Mouse (Mus musculus) adrenal gland, postnatal 36 days (tissue): ENCODE data around the gene Pde4c. TPM values are rescaled to one million over a fixed set of nuclear protein-coding genes. Genes with fewer than 3 reads are reported as not detected.

ENCODE experiments used
- DNase-seq, 2 experiments: peaks; one replicate each; pipeline ENCODE4 v3.0.0; 2021; ENCODE audit warnings: mixed read lengths in 1 of 2
- total RNA-seq, 2 experiments: library from RNA; stranded (reverse); gene quantifications; 2 replicates each; pipeline ENCODE4 v1.2.3; 2021

The Pde4c gene
- total RNA-seq, 2 experiments from 2014 or later = 0.33 to 1.2 TPM

GRCm38 (mm10) chr8:70697366-70698250 is 25.9 kb upstream of the Pde4c start:
- DNase-seq = no peak

DNA sequence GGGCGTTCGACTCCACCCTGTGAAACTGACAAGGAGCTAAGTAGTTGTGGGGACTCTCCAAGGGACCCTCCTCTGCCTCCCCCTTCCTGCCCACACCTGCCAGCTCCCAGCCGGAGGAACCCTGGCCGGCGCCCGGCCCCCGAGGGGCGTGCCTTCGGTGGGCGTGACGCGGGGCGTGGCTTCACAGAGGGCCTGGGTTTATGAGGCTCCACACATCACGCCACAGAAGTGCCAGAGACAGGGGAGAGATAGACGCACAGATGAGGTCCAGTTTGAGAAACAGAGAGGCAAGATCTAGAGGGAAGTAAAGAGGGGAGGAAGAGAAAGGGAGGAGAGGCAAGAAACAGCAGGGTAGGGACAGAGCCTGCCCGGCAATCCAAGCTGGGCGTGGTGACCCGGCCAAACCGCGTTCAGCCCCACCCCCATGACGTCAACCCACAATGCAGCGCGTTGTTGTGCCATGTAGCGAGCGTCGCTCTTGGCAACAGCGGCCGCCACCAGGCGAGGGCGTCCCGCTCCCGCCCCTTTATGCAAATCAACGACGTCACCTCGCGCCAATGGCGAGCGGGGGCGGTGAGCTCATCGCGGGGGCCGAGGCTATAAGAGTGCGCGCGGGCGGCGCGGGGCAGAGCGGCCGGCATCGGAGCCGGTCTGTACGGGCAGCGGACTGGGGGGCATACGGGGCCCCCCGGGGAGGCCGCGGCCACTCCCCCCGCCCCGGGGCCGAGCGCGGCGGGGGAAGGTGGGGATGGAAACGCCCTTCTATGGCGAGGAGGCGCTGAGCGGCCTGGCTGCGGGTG is 25.0 kb upstream of the Pde4c start, which contains the start of gene Jund:
Jund (plus strand) TSS at position 640 of the 800 bp plus-strand sequence.
- peak; percentile 99 to 100 for DNase-seq

- peak in 1 of 2 experiments; percentile 66 for DNase-seq
These were observed 24.2 kb upstream of the Pde4c start for GRCm38 (mm10) chr8:70699116-70699833.

- peak; percentile 85 to 89 for DNase-seq
These were observed 23.5 kb upstream of the Pde4c start for GRCm38 (mm10) chr8:70699834-70700554.

DNA sequence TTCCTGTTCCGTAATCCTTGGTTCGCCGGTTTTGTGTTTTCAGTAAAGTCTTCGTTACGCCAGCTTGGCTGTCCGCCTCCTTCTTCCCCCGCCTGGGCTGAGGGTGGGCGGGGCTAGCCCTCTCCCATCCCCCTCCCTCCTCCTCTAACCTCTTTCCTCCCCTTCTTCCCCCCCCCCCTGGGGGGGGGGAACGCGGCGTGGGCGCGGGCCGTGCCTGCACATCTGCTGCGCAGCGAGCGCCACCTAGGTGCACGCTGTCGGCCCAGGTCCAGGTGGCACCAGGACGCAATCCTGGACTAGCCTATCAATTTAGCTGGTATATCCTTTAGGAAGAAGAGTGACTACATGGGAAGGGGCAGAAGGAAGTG is 23.0 kb upstream of the Pde4c start:
- peak; percentile 91 to 96 for DNase-seq

DNA sequence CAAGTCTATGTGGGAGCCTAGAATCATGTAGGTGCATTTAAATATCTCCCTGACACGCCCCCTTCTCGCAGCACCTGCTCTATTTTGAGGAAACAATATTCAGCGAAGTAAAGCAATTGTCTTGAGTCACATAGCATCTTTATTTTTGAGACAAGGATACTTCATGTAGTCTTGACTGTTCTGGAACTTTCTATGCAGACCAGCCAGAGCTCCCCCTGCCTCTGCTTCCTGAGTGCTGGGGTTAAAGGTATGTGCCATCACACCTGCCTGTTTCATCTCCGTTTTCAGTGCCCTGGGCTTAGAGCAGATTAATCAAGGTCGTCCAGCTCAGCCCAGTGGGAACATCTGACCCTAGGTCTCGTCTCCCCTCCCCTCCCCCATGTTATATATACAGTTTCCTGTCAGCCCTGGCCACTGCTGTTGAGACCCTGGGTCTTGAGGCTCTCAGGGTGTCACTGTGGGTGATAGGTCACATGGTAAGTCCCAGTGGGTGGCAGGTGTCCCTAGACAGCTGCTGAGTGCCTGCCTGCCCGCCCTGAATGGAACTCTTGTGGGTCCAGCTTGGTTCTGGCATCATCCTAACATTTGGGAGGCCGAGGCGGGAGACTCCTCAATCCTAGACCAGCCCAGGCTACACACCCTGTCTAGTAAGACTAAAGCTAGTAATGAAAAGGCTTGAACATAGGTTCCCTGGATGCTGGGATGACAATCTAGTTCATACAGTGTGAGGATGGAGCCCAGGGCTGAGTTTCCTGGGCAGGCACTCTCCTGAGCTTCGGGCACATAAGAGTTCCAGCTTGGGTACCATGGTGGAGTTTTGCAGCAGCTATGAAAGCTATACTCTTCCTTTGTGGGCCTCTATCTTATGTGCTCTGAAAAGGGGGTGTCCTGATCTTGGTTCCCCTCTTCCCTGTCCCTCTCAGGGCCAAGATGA is 22.2 kb upstream of the Pde4c start:
- no peak for DNase-seq

GRCm38 (mm10) chr8:70701982-70702841 is 21.3 kb upstream of the Pde4c start:
- no peak for DNase-seq

DNA sequence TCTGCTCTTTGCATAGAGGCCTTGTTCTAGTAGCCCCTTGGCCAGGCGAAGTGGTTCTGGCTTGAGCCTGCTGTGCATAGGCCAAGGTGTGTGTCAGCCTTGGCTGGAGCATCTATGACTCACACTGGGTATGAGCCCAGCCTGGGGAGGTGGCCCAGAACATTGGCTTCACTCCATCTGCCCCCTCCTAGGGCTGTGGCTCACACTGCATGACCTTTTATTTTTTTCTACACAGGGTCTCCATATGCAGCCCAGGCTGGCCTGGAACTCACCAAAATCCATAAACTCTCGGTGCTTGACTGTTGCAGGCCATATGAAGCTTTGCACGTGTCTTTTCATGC is 20.7 kb upstream of the Pde4c start:
- peak; percentile 84 to 87 for DNase-seq

- no peak for DNase-seq
These were observed 20.2 kb upstream of the Pde4c start, which contains the start of gene Iqcn for GRCm38 (mm10) chr8:70703287-70703686. TSS of gene Iqcn (plus strand) at chr8:70703457.

GRCm38 (mm10) chr8:70708281-70708680 is 15.2 kb upstream of the Pde4c start:
- peak; percentile 75 to 83 for DNase-seq

DNA sequence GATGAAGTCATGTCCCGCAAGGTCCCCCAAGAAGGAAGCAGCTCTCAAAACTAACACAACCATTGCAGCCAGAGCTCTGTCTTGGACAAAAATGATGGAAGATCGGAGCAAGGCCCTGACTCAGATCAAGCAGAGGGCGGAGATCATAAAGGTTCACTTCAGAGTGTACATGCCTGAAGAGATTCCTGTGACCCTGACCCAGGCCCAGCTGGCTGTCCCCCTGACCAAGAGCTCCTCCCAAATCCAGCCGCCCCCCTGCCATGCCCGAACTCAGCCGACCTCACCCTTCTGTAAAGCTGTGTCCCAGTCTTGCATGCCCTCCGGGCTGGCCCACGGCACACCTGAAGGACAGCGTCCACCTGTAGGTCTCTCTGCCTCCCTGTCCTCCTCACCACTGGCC is 13.7 kb upstream of the Pde4c start:
- no peak for DNase-seq

DNA sequence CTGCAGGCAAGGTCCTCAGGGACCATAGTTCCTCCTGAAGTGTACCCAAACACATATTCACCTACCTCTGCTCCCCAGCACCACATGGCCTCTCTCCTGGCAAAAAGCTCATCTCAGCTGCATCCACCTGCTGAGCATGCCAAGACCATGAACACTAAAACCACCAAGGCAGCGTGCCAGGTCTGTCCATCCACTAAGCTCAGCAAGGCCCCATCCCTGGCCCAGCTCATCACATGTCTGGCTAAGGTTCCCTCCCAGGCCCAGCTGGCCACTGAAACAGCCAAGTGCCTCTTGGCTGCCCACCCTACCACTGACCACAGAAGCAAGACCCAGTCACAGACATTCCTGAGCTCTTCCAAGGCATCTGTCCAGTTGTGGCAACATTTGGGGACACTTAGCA is 13.2 kb upstream of the Pde4c start:
- DNase-seq = peak; percentile 52 to 74

DNA sequence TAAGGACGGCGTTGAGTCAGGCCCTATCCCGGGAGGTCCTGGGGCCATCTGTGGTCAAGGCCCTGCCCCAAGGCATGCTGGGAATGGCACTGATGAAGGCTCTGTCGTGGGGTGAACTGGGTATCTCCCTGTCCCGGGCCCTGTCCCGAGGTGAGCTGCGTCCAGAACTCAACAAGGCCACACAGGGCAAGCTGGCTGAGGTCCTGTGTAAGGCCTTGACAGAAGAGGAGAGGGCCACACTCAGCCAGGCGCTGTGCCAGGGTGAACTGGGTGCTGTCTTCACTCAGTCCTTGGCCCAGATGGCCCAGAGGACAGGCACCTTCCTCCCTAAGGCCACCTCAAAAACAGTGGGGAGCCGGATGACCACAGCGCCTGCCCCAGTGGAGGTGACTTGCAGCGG is 12.5 kb upstream of the Pde4c start:
- peak; percentile 86 to 92 for DNase-seq

DNA sequence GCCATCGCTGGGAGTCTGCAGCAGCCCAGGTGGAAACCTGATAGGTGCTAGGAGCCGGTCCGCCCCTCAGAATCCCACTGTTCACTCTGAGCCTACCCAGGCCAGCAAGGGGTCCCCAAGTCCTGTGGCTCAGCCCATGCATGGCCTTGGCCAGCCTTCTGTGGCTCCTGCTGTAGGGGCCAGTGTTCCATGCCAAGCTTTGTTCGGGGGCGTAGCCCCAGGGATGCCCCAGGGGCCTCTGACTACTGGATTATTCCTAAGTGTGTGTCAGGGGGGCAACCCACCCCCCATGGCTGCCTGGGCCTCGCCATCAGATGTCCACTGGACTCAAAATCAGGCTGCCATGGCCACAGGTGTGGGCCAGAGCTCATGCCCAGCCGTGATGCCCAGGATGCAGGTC is 9.5 kb upstream of the Pde4c start:
- DNase-seq = no peak

DNA sequence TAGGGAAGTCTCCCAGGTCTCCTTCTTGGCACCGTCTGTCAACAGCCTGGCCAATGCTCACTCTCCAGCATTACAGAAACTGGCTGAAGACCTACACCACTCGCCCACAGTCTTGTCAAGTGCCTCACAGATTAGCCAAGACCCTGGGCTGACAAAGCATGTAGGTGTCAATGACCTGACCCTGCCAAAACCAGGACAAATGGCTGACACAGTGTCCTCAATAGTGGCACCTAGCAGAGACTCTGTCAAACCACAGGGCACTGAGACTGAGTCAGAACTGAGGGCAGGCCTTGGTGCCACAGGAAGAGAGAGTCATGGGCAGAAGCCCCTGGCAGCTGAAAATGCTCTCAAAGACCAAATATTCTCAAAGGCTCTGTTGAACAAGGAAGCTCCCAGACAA is 8.4 kb upstream of the Pde4c start:
- DNase-seq = no peak

GRCm38 (mm10) chr8:70716521-70717400 is 6.8 kb upstream of the Pde4c start:
- DNase-seq = no peak

- peak; percentile 62 to 76 for DNase-seq
These were observed 5.2 kb upstream of the Pde4c start, which contains the start of gene Gm3336 for GRCm38 (mm10) chr8:70718297-70718696. TSS of gene Gm3336 (plus strand) at chr8:70718543.

DNA sequence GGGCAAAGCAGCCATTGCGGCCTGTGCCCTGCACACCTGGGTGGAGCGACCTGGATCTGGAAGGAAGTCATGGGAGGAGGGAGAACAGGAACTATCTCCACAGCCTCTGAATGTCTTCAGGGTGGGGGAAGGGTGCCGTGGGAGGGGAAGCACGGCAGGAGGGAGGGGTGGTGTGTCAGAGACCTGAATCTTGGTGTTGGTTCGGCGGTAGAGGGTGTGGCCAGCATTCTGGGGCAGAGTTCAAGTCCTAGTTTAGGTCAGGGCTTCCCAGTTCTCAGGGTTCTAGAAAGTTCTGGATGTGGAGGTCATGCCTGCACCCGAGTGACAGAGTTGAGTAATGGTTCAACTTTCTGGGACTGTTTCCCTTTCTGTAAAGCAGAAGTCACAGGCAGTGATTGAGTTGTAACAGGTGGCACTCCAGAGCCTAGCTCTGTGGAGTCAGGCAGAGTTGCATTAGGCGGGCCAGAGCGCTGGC is 3.7 kb upstream of the Pde4c start:
- DNase-seq = no peak
